Mouse (Mus musculus) ovary, adult 18-20 months (tissue): ENCODE measurements around the gene B430218F22Rik.
A peak's percentile ranks its signal among the peaks of the same experiment; 100 is the strongest.
"Not testable (repeated sequence)": the region's sequence is repeated elsewhere in the genome, so short reads cannot be mapped to it uniquely, and the experiment has no call there.

Experiments
- DNase-seq: peaks from one replicate; pipeline ENCODE4 v3.0.0; 2022; ENCODE audit warnings: low spot score, mixed read lengths

The B430218F22Rik gene

DNA sequence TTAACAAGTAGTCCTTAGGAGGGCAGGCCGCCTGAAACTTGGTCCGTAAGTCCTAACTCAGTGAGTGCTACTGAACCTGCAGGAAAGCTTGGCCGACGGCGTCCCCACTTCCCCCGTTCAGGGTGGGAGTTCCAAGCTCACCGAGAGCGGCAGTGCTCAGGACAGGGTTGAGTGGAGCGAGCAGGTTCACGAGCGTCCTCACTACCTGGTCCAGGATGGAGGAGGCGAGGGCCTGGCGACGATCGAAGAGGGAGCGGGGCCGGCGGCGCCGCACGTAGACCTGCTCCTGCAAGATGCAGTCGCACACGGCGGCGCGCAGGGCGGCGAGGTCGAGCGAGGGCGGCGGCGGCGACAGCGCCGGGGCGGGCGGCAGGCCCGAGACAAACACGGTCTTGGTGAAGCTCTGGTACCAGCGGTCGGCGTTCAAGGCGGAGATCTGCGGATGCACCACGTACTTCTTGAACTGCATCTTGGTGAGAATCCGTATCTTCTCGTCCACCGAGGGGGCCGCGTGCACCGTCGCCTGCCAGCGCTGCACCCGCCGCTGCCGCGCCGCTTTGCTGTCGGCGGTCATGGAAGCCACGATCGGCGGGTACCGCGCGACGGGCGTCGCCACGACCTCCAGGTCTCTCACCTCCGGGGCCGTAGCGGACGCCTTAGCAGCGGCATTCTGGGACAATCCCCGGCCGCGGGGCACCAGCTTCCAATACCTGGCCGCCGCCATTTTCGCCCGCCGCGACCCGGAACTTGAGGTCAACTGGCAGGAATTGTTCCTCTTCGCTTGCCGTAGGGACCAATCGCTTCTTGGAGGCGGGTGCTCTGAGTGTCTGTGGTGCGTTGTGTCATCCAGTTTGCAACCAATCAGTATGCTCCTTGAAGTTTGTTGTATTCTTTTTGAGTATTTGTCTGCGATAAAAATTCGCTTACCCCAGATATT lies at the start of gene B430218F22Rik, which contains the start of gene Mrps30:
TSS of gene B430218F22Rik (plus strand) at position 120 of the 937 bp plus-strand sequence.
TSS of gene Mrps30 (minus strand) at position 742 of the 937 bp plus-strand sequence.
- DNase-seq = peak; percentile 88

GRCm38 (mm10) chr13:118350257-118350656 lies 36.2 kb upstream of the B430218F22Rik start:
- DNase-seq = no peak

DNA sequence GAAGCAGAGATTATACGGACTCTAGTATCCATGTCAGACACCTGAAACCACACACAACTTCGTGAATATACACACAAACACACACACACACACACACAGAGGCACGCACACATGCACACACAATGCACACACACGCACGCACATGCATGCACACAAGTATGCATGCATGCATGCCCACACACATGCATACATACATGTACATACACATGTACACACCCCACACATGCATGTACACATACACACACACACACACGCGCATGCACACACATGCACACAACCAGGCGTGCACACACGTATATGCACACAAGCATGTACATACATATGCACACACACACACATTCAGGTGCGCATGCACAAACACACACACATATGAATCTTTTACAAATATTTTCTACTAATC lies 35.6 kb upstream of the B430218F22Rik start:
- DNase-seq = no peak

DNA sequence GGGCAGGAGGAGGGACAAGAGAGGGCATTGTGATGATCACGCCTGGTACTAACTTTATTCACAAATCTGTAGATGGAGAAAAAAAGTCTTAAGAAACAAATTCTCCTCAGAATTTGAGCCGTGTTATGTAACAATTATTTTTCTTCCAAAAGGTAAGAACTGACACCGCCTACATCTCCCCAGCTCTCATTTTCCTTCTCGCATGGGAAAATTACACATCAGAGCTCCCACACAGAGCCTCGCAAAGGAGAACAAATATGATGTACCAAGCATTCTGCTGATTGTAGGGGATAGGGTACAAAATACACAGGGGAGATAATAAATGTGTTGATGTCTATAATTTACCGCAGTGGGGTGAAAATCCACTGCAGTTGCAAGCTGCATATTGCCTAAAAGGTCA lies 23.1 kb upstream of the B430218F22Rik start:
- DNase-seq = no peak

GRCm38 (mm10) chr13:118365774-118366173 lies 20.7 kb upstream of the B430218F22Rik start:
- DNase-seq = no peak

DNA sequence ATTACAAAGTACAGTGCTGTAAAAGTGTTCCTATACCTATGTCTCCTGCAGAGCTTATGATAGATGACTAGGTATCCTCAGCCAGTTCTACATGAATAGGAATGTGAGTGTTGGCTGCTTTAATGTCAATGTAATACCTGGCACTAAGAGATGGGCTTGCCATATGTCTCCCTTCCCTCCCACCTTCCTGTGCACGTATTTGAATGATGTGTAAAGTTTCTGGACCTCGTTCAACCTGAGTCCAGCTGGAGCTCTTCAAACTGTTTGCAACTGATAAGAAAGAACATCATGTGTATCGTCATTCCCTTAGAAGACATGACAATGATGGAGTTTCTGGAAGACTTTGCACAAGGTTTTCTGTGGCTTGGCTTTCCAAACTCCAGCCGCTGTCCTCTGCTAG lies 13.6 kb upstream of the B430218F22Rik start:
- DNase-seq = no peak

DNA sequence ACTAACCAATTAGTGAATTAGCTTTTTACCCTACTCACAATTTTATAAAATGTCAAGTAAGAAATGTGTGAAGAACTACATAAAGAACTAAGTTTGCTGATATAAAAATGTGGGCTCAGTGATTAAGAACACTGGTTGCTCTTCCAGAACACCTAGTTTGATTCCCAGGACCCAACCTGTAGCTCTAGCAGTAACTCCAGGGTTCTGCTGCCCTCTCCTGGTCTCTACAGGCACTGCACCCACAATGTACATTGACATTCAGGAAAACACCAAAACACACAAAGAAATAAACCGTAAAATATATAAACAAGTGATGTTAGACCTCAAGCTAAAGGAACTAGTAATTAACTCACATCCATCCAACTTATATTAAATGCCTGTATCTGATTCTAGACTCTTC lies 7.3 kb upstream of the B430218F22Rik start:
- no peak for DNase-seq

- DNase-seq = no peak
These were observed 6.0 kb upstream of the B430218F22Rik start for GRCm38 (mm10) chr13:118380381-118380780.

GRCm38 (mm10) chr13:118387448-118387801 lies 995 bp downstream of the B430218F22Rik start:
- not testable (repeated sequence) for DNase-seq

- DNase-seq = no peak
These were observed 9.4 kb downstream of the B430218F22Rik start for GRCm38 (mm10) chr13:118395803-118396202.

- no peak for DNase-seq
These were observed 13.9 kb downstream of the B430218F22Rik start for GRCm38 (mm10) chr13:118400340-118400739.

- DNase-seq = no peak
These were observed 17.1 kb downstream of the B430218F22Rik start for GRCm38 (mm10) chr13:118403544-118403943.

DNA sequence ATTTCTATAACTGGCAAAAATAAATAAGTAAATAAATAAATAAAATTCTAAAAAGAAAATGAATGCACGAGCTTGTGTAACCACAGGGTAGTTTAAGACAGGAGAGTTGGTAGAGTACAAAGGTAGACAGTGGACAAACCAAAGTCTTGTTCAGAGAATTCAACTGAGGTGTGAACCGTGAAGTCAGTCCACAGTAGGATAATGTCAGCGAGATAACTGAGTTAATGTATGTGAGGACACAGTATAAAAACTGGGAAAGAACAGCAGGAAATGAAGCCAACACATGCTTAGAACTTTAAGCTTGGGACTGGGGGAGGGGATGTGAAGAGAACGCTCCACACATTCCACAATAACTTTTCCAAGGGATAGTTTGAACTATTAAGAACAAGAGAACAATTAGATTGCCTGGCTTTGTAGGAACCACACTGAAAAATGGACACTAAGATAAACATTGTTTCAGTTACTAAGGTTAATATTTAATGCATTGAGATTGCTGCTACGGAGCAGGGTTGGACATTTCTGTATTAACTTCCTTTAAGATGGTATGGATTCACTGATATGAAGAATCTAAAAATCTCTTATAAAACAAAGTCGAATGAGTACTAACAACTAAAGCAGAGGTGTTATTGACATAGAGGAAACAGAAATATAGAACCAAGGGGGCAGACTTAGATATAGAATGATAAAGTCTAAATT lies 25.0 kb downstream of the B430218F22Rik start:
- no peak for DNase-seq

DNA sequence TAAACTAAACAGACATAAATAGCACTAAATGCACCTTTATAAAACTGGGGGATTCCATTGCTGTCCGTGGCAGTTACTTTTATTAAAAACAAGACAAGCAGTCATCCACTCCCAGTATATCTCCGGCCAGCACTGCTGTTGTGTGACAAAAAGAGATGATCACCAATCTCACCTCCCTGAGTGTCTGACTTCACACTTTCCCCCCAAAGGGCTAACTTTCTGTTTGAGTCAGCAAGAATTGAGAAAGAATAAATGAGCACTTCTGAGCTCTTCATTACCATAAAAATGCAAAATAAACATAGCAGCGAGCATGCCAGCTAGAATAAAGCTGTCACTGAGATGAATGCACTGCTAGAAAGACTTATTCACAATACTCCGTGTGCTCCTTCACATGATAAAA lies 31.7 kb downstream of the B430218F22Rik start:
- no peak for DNase-seq

- DNase-seq = no peak
These were observed 34.0 kb downstream of the B430218F22Rik start for GRCm38 (mm10) chr13:118420408-118420807.

- no peak for DNase-seq
These were observed 34.4 kb downstream of the B430218F22Rik start for GRCm38 (mm10) chr13:118420847-118421246.
